Mouse (Mus musculus): ENCODE results near the gene Wbp1l. TPM values are rescaled to one million over a fixed set of nuclear protein-coding genes. Genes with fewer than 3 reads are reported as not detected.

The Wbp1l gene
- polyA plus RNA-seq, 1 experiment from 2014 or later, result 31.5 TPM

DNA sequence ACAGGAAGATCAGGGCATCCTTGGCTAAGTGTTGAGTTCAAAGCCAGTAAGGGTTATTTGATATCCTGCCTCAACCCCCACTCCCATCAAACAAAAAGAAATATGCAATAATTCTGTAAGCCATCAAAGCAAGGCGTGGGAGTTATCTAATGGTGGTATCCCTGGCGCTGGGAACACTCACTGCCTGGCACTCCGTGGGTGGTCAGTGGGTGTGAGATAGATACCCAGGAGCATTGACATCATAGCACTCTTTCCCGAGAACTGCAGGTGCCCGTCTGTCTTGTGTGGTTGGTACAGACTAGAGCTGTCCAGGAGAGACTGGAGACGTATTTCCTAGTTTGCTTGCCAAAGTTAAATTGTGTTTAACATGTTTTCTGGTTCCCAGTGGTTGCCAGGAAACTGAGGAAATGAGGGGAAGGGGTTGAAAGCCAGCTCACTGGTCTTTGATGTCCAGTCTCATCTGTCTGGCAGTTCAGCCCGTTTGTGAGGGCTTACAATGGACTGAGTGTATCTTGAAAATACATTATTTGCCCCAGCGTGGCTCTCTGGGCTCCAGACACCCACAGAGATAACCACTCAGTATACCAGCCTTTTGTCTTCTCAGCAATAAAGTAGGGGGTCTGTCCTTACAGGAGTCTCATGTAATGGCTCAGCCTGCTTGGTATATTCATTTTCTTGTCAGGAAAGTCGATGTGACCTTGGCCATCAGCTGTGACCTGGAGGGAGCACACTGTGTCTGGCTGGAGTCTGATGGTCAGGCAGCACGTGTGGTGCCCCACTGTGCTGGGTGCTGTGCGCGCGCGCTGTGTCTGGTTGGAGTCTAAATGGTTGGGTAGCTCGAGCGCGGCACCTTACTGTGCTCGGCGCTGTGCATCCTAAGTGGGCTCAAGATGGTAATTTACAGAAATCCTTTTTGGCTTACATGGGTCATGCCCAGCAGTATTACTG, 22.6 kb downstream of the Wbp1l start:
- ATAC-seq (ENCODE audit: low FRiP score) (0 out of 2 replicates have a peak, but pooled peaks have one; percentile 20), DNase-seq (ENCODE audit: low spot score) (no peak)
- Histone ChIP-seq H3K4me1 (replicated peaks; ENCODE audit: control insufficient read depth, insufficient read depth, low read length) (peaks cover 30% of the 10 kb centered on the region), H3K36me3 (ENCODE audit: control insufficient read depth, insufficient read depth, low read length) (no peaks in the 10 kb centered on the region), H3K27me3 (ENCODE audit: control insufficient read depth, insufficient read depth, low read length) (no peaks in the 10 kb centered on the region), H3K9ac (ENCODE audit: low read depth, low read length) (no peak overlapping the region), H3K4me2 (replicated peaks; ENCODE audit: low read depth, low read length) (no peak overlapping the region; the same call in 1 of the 2 replicates), H3K9me3 (ENCODE audit: control insufficient read depth, low read length) (no peaks in the 10 kb centered on the region), H3K4me3 (ENCODE audit: low read depth, low read length) (no peak overlapping the region), H3K27ac (ENCODE audit: low read depth, low read length) (peak overlapping the region; percentile 59; the same call in 1 of the 2 replicates)
- WGBS, result 62% methylated on average over 19 of the region's 19 CpGs

DNA sequence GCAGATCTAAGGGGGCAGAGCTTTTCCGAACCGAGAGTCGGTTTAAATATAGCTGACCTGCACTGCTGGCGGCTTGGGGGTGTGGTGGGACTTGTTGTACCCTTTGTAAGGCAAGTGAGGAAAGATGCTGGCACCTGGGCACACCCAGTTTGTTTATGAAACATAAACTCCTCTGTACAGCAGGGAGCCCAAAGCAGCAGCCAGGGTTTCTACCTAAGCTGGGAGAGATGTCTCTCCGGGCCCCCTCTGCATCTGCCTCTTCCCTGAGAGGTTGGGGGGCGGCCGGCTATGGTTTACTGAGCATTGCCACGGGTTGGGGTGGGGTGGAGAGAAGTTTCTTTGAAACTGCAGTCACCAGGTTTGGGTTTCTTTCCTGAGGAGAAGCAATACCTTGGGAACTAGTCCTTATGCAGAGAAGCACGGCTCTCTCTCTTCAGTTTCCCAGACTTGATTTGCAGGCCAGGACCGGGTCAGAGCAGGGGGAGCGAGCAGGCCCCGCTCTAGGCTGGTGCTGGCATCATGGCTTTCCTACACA, 23.8 kb downstream of the Wbp1l start:
- Histone ChIP-seq H3K9me3 (ENCODE audit: control insufficient read depth, low read length) (no peaks in the 10 kb centered on the region), H3K36me3 (ENCODE audit: control insufficient read depth, insufficient read depth, low read length) (no peaks in the 10 kb centered on the region), H3K4me2 (replicated peaks; ENCODE audit: low read depth, low read length) (no peak overlapping the region), H3K4me1 (replicated peaks; ENCODE audit: control insufficient read depth, insufficient read depth, low read length) (peaks cover 30% of the 10 kb centered on the region), H3K4me3 (ENCODE audit: low read depth, low read length) (0 out of 2 replicates have a peak overlapping the region, but pooled peaks have one; percentile 3), H3K27ac (ENCODE audit: low read depth, low read length) (peak overlapping the region; percentile 31; the same call in 1 of the 2 replicates), H3K9ac (ENCODE audit: low read depth, low read length) (0 out of 2 replicates have a peak overlapping the region, but pooled peaks have one; percentile 27), H3K27me3 (ENCODE audit: control insufficient read depth, insufficient read depth, low read length) (no peaks in the 10 kb centered on the region)
- DNase-seq (ENCODE audit: low spot score) (no peak), ATAC-seq (ENCODE audit: low FRiP score) (no peak; the same call in 1 of the 2 replicates)
- 35% methylated on average over 12 of the region's 12 CpGs for WGBS

DNA sequence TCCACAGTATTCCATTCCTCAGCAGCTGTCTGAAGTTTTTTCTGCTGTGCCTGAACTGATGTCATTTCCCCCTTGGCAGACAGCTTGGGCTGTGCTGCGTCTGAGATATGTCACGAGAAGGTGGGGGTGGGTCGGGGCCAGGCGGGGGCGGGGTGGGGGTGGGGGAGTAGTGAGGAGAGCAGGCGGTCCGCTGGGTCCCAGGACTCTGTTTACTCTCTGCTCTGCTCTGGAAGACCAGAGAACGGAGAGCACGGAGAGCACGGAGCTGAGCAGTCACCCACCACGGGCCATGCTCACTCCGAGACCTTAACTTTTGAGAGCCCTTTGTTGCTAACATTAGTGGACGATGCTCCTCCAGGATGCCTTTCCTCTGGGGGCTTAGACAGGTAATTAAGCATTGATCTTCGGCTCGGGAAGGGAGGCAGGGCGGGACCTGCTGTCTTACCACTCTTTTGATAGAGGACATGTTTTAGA, 24.3 kb downstream of the Wbp1l start:
- H3K36me3 ChIP-seq (ENCODE audit: control insufficient read depth, insufficient read depth, low read length), result no peaks in the 10 kb centered on the region
- 0 out of 2 replicates have a peak overlapping the region, but pooled peaks have one; percentile 3 for H3K4me3 ChIP-seq (ENCODE audit: low read depth, low read length)
- H3K9me3 ChIP-seq (ENCODE audit: control insufficient read depth, low read length), result no peaks in the 10 kb centered on the region
- H3K4me1 ChIP-seq (replicated peaks; ENCODE audit: control insufficient read depth, insufficient read depth, low read length), result peaks cover 30% of the 10 kb centered on the region
- DNase-seq (ENCODE audit: low spot score) (peak; percentile 58), ATAC-seq (ENCODE audit: low FRiP score) (peak; percentile 25; the same call in 1 of the 2 replicates)
- H3K4me2 ChIP-seq (replicated peaks; ENCODE audit: low read depth, low read length), result peak overlapping the region; percentile 23
- no peak overlapping the region; the same call in 1 of the 2 replicates for H3K9ac ChIP-seq (ENCODE audit: low read depth, low read length)
- peak overlapping the region; percentile 31 for H3K27ac ChIP-seq (ENCODE audit: low read depth, low read length)
- no peaks in the 10 kb centered on the region for H3K27me3 ChIP-seq (ENCODE audit: control insufficient read depth, insufficient read depth, low read length)
- 3% methylated on average over 16 of the region's 16 CpGs for whole genome bisulfite sequencing

DNA sequence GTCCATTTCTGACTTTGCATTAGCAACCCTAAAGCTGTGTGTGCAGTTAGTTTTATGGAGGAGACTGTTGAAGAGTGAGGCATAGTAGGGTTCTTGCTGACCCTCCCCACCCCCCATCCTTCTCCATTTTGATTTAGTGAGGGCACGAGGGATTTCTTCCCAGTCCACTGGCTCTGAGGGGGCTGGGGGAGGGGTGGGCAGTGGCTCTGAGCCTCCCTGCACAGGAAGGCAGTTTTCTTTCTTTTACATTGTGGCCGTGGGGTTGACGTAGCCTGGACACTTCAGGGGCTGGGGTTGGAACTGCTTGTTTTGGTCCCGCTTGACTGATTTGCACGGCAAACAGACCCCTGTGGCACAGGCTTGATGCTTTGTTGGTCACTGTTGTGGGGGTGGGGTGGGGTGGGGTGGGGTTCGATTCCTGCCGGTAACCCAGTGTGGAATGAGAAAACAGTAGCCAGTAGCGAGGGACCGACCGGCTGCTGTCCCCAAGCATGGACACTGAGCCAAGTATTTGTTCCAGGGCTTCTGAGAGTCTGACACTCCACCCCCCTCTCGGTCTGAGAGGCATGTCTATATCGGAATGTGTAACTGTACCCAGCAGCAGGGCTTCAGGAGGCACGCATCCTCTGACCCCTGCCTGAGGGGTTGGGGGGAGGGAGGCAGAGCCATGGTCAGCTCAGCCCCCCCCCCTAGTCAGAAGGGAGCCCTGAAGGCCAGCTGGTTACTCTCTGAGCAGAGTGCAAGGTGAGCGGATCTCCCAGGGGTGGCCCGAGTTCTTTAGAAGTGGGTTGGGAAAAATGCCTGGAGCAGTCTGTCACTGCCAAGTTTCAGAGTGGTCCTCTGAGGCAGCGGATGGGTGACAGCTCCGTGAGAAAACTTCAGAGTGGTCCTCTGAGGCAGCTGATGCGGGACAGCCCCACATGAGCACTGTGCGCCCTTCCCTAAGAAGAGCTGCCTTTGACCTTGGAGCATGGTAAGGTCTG, 25.2 kb downstream of the Wbp1l start:
- Histone ChIP-seq H3K4me3 (ENCODE audit: low read depth, low read length) (0 out of 2 replicates have a peak overlapping the region, but pooled peaks have one; percentile 0), H3K4me2 (replicated peaks; ENCODE audit: low read depth, low read length) (peak overlapping the region; percentile 23), H3K9ac (ENCODE audit: low read depth, low read length) (peak overlapping the region; percentile 8; the same call in 1 of the 2 replicates), H3K36me3 (ENCODE audit: control insufficient read depth, insufficient read depth, low read length) (no peaks in the 10 kb centered on the region), H3K9me3 (ENCODE audit: control insufficient read depth, low read length) (no peaks in the 10 kb centered on the region), H3K4me1 (replicated peaks; ENCODE audit: control insufficient read depth, insufficient read depth, low read length) (peaks cover 30% of the 10 kb centered on the region), H3K27ac (ENCODE audit: low read depth, low read length) (peak overlapping the region; percentile 31), H3K27me3 (ENCODE audit: control insufficient read depth, insufficient read depth, low read length) (no peaks in the 10 kb centered on the region)
- WGBS, result 20% methylated on average over 19 of the region's 19 CpGs
- ATAC-seq (ENCODE audit: low FRiP score), result peak; percentile 53
- peak; percentile 62 for DNase-seq (ENCODE audit: low spot score)

GRCm38 (mm10) chr19:46625015-46625414, 26.1 kb downstream of the Wbp1l start:
- DNase-seq (ENCODE audit: low spot score), result no peak
- no peaks in the 10 kb centered on the region for H3K36me3 ChIP-seq (ENCODE audit: control insufficient read depth, insufficient read depth, low read length)
- WGBS, result 96% methylated on average over 12 of the region's 12 CpGs
- H3K9ac ChIP-seq (ENCODE audit: low read depth, low read length), result no peak overlapping the region
- no peaks in the 10 kb centered on the region for H3K9me3 ChIP-seq (ENCODE audit: control insufficient read depth, low read length)
- no peak for ATAC-seq (ENCODE audit: low FRiP score)
- H3K4me1 ChIP-seq (replicated peaks; ENCODE audit: control insufficient read depth, insufficient read depth, low read length), result peaks cover 31% of the 10 kb centered on the region
- H3K4me2 ChIP-seq (replicated peaks; ENCODE audit: low read depth, low read length), result no peak overlapping the region
- no peak overlapping the region for H3K27ac ChIP-seq (ENCODE audit: low read depth, low read length)
- H3K4me3 ChIP-seq (ENCODE audit: low read depth, low read length), result no peak overlapping the region
- H3K27me3 ChIP-seq (ENCODE audit: control insufficient read depth, insufficient read depth, low read length), result no peaks in the 10 kb centered on the region

- H3K27me3 ChIP-seq (ENCODE audit: control insufficient read depth, insufficient read depth, low read length), result no peaks in the 10 kb centered on the region
- DNase-seq (ENCODE audit: low spot score) (no peak), ATAC-seq (ENCODE audit: low FRiP score) (no peak)
- no peak overlapping the region for H3K4me2 ChIP-seq (replicated peaks; ENCODE audit: low read depth, low read length)
- WGBS, result 65% methylated on average over 10 of the region's 10 CpGs
- H3K4me1 ChIP-seq (replicated peaks; ENCODE audit: control insufficient read depth, insufficient read depth, low read length), result peaks cover 31% of the 10 kb centered on the region
- no peaks in the 10 kb centered on the region for H3K9me3 ChIP-seq (ENCODE audit: control insufficient read depth, low read length)
- no peak overlapping the region for H3K4me3 ChIP-seq (ENCODE audit: low read depth, low read length)
- H3K36me3 ChIP-seq (ENCODE audit: control insufficient read depth, insufficient read depth, low read length), result no peaks in the 10 kb centered on the region
- H3K27ac ChIP-seq (ENCODE audit: low read depth, low read length), result no peak overlapping the region
- H3K9ac ChIP-seq (ENCODE audit: low read depth, low read length), result no peak overlapping the region
Measured at GRCm38 (mm10) chr19:46625519-46625918, 26.6 kb downstream of the Wbp1l start.

GRCm38 (mm10) chr19:46628403-46628802, 29.5 kb downstream of the Wbp1l start:
- 95% methylated on average over 10 of the region's 10 CpGs for WGBS
- no peak for DNase-seq (ENCODE audit: low spot score)
- H3K4me2 ChIP-seq (replicated peaks; ENCODE audit: low read depth, low read length), result no peak overlapping the region
- ATAC-seq (ENCODE audit: low FRiP score), result no peak
- H3K36me3 ChIP-seq (ENCODE audit: control insufficient read depth, insufficient read depth, low read length), result no peaks in the 10 kb centered on the region
- H3K9me3 ChIP-seq (ENCODE audit: control insufficient read depth, low read length), result no peaks in the 10 kb centered on the region
- peaks cover 9% of the 10 kb centered on the region for H3K4me1 ChIP-seq (replicated peaks; ENCODE audit: control insufficient read depth, insufficient read depth, low read length)
- H3K27me3 ChIP-seq (ENCODE audit: control insufficient read depth, insufficient read depth, low read length), result no peaks in the 10 kb centered on the region
- H3K4me3 ChIP-seq (ENCODE audit: low read depth, low read length), result no peak overlapping the region
- H3K27ac ChIP-seq (ENCODE audit: low read depth, low read length), result no peak overlapping the region
- H3K9ac ChIP-seq (ENCODE audit: low read depth, low read length), result no peak overlapping the region

GRCm38 (mm10) chr19:46629807-46630206, 30.9 kb downstream of the Wbp1l start:
- no peak overlapping the region for H3K4me2 ChIP-seq (replicated peaks; ENCODE audit: low read depth, low read length)
- 86% methylated on average over 9 of the region's 9 CpGs for WGBS
- H3K9ac ChIP-seq (ENCODE audit: low read depth, low read length), result no peak overlapping the region
- peaks cover 2% of the 10 kb centered on the region; the same call in 1 of the 2 replicates for H3K4me1 ChIP-seq (replicated peaks; ENCODE audit: control insufficient read depth, insufficient read depth, low read length)
- no peak overlapping the region for H3K4me3 ChIP-seq (ENCODE audit: low read depth, low read length)
- DNase-seq (ENCODE audit: low spot score) (no peak), ATAC-seq (ENCODE audit: low FRiP score) (no peak)
- H3K27me3 ChIP-seq (ENCODE audit: control insufficient read depth, insufficient read depth, low read length), result no peaks in the 10 kb centered on the region
- H3K36me3 ChIP-seq (ENCODE audit: control insufficient read depth, insufficient read depth, low read length), result no peaks in the 10 kb centered on the region
- no peaks in the 10 kb centered on the region for H3K9me3 ChIP-seq (ENCODE audit: control insufficient read depth, low read length)
- H3K27ac ChIP-seq (ENCODE audit: low read depth, low read length), result no peak overlapping the region
